Mouse (Mus musculus): Measurements from ENCODE around the gene Sptb.
A peak's percentile ranks its signal among the peaks of the same experiment; 100 is the strongest.

The Sptb gene

GRCm38 (mm10) chr12:76672008-76672407 lies 38.3 kb downstream of the Sptb start:
- no peak for DNase-seq (ENCODE audit: low spot score)

- DNase-seq (ENCODE audit: low spot score) = no peak
These were observed 39.7 kb downstream of the Sptb start for GRCm38 (mm10) chr12:76670533-76671086.

- DNase-seq (ENCODE audit: low spot score) = no peak
These were observed 40.3 kb downstream of the Sptb start for GRCm38 (mm10) chr12:76669956-76670530.

GRCm38 (mm10) chr12:76668654-76669419 lies 41.5 kb downstream of the Sptb start:
- no peak for DNase-seq (ENCODE audit: low spot score)

- no peak for DNase-seq (ENCODE audit: low spot score)
These were observed 58.5 kb downstream of the Sptb start for GRCm38 (mm10) chr12:76651788-76652345.

GRCm38 (mm10) chr12:76649708-76650687 lies 60.3 kb downstream of the Sptb start:
- DNase-seq (ENCODE audit: low spot score) = peak; percentile 84

- DNase-seq (ENCODE audit: low spot score) = peak; percentile 38
These were observed 64.9 kb downstream of the Sptb start for GRCm38 (mm10) chr12:76645222-76646110.

- no peak for DNase-seq (ENCODE audit: low spot score)
These were observed 66.7 kb downstream of the Sptb start for GRCm38 (mm10) chr12:76643679-76644078.

GRCm38 (mm10) chr12:76642616-76643015 lies 67.7 kb downstream of the Sptb start:
- no peak for DNase-seq (ENCODE audit: low spot score)

- no peak for DNase-seq (ENCODE audit: low spot score)
These were observed 69.7 kb downstream of the Sptb start for GRCm38 (mm10) chr12:76640620-76641019.

GRCm38 (mm10) chr12:76634899-76635693 lies 75.3 kb downstream of the Sptb start:
- DNase-seq (ENCODE audit: low spot score) = peak; percentile 63

- DNase-seq (ENCODE audit: low spot score) = peak; percentile 49
These were observed 87.0 kb downstream of the Sptb start for GRCm38 (mm10) chr12:76623374-76623773.

- no peak for DNase-seq (ENCODE audit: low spot score)
These were observed 90.5 kb downstream of the Sptb start for GRCm38 (mm10) chr12:76619847-76620246.

GRCm38 (mm10) chr12:76618175-76618574 lies 92.2 kb downstream of the Sptb start:
- no peak for DNase-seq (ENCODE audit: low spot score)

- no peak for DNase-seq (ENCODE audit: low spot score)
These were observed 94.8 kb downstream of the Sptb start for GRCm38 (mm10) chr12:76615580-76615937.

GRCm38 (mm10) chr12:76614868-76615579 lies 95.3 kb downstream of the Sptb start:
- no peak for DNase-seq (ENCODE audit: low spot score)

GRCm38 (mm10) chr12:76612621-76613020 lies 97.7 kb downstream of the Sptb start:
- DNase-seq (ENCODE audit: low spot score) = no peak

GRCm38 (mm10) chr12:76608997-76609565 lies 101.3 kb downstream of the Sptb start:
- no peak for DNase-seq (ENCODE audit: low spot score)

GRCm38 (mm10) chr12:76608241-76608640 lies 102.1 kb downstream of the Sptb start:
- DNase-seq (ENCODE audit: low spot score) = no peak
